Mouse (Mus musculus) heart, embryonic 14.5 days (tissue): ENCODE results near the gene Gbp8. TPM values are rescaled to one million over a fixed set of nuclear protein-coding genes. Genes with fewer than 3 reads are reported as not detected.
"Not testable (repeated sequence)": the region's sequence is repeated elsewhere in the genome, so short reads cannot be mapped to it uniquely, and the experiment has no call there.

Experiments
- ATAC-seq: fragments of 200-750 bp; cut with Nextera tagmentation; 2 replicates; pipeline ENCODE4 v1.8.0; 2017; ENCODE audit warnings: low read depth, moderate TSS enrichment; ENCODE audit not compliant: insufficient number of reproducible peaks, insufficient read depth, low FRiP score
- H3K27ac ChIP-seq, 2 experiments: fragments of 200-500 bp in 1 of 2; fragments of 300-500 bp in 1 of 2; sonication (generic) in 1 of 2; replicated peaks in 1 of 2; 2 replicates each; pipeline ENCODE4 v1.5.1; 2012 to 2014; ENCODE audit warnings: low read depth in 2 of 2, low read length in 2 of 2, control low read depth in 1 of 2, mild to moderate bottlenecking in 1 of 2, mixed read lengths in 1 of 2; ENCODE audit not compliant: control insufficient read depth in 1 of 2, insufficient read depth in 1 of 2
- H3K27me3 ChIP-seq: fragments of 300-500 bp; sonication (generic); 2 replicates; pipeline ENCODE4 v1.6.1; 2014; ENCODE audit warnings: mild to moderate bottlenecking, low read length, control low read depth; ENCODE audit not compliant: control insufficient read depth, insufficient read depth
- H3K36me3 ChIP-seq: fragments of 300-500 bp; sonication (generic); 2 replicates; pipeline ENCODE4 v1.6.1; 2014; ENCODE audit warnings: mild to moderate bottlenecking, control low read depth, low read length, mixed read lengths; ENCODE audit not compliant: control insufficient read depth, insufficient read depth
- H3K4me1 ChIP-seq, 2 experiments: fragments of 200-500 bp in 1 of 2; fragments of 300-500 bp in 1 of 2; sonication (generic) in 1 of 2; 2 replicates each; pipeline ENCODE4 v1.6.1; 2012 to 2014; ENCODE audit warnings: low read length in 2 of 2, control low read depth in 1 of 2, mixed read lengths in 1 of 2; ENCODE audit not compliant: control insufficient read depth in 2 of 2, insufficient read depth in 2 of 2
- H3K4me2 ChIP-seq: fragments of 300-500 bp; sonication (generic); 2 replicates; pipeline ENCODE4 v1.6.1; 2014; ENCODE audit warnings: mild to moderate bottlenecking, low read length
- H3K4me3 ChIP-seq, 2 experiments: fragments of 200-500 bp in 1 of 2; fragments of 300-500 bp in 1 of 2; sonication (generic) in 1 of 2; 2 replicates each; pipeline ENCODE4 v1.5.1; 2012 to 2014; ENCODE audit warnings: low read length in 2 of 2, mild to moderate bottlenecking in 2 of 2, control low read depth in 1 of 2, low read depth in 1 of 2, moderate library complexity in 1 of 2; ENCODE audit not compliant: control insufficient read depth in 1 of 2, insufficient read depth in 1 of 2
- H3K9ac ChIP-seq: fragments of 300-500 bp; sonication (generic); 2 replicates; pipeline ENCODE4 v1.6.1; 2014; ENCODE audit warnings: mild to moderate bottlenecking, low read length
- H3K9me3 ChIP-seq: fragments of 300-500 bp; sonication (generic); 2 replicates; pipeline ENCODE4 v1.6.1; 2016; ENCODE audit warnings: low read length, control low read depth; ENCODE audit not compliant: control insufficient read depth
- WGBS: fragments of 180-500 bp; shearing (Covaris S2); extraction: QIAGEN DNeasy Blood & Tissue Kit; methylation state at CpG from one replicate; pipeline ENCODE4 v1.1.7; 2014; 5-methylcytosine and 5-hydroxymethylcytosine counted together
- polyA plus RNA-seq: library from polyadenylated mRNA; unstranded; fragments of >200 nt; fragmentation: Nextera tagmentation; extraction: Ambion mirVana; gene quantifications from 2 replicates; pipeline ENCODE4 v1.2.1, GENCODE M21; 2014

Gene Gbp8
- polyA plus RNA-seq, 1 experiment from 2014 or later: 2.2 TPM

DNA sequence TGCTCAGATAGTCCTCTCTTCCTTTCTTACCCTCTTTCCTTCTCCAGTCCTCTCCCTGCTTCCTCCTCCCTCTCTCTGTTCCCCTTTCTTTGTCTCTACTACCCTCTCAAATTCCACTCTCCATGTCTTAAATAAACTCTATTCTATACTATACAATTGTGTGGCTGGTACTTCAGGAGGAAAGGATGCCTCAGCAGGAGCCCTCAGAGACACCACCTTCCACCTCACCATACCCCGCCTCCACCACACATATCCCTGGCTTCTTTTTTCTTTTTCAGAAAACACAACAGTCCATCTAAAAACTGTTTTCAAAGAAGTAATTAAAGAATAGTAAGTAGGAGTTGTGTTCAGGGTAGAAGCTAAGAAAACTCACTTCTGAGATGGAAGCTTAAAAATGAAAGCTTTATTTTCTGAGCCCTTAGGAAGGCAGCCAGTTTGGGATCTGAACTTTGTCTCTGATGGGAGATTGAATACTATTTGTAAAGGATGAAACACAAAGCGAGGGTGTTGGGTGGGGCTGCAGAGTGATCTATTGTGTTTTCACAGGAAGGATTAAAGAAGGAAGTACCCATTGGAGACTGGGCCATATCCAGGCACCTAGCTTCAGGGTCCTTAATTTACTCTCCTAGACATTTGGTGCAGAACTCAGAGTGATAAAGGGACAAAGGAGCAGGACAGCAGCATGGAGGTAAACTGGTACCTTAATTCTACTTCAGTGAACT is 910 bp upstream of the Gbp8 start:
- H3K4me1 ChIP-seq, ATAC-seq, H3K4me2 ChIP-seq, H3K4me3 ChIP-seq, H3K27ac ChIP-seq, H3K27me3 ChIP-seq, H3K9ac ChIP-seq, H3K36me3 ChIP-seq, H3K9me3 ChIP-seq: not testable (repeated sequence)
- WGBS: 78% methylated on average over 2 of the region's 2 CpGs

DNA sequence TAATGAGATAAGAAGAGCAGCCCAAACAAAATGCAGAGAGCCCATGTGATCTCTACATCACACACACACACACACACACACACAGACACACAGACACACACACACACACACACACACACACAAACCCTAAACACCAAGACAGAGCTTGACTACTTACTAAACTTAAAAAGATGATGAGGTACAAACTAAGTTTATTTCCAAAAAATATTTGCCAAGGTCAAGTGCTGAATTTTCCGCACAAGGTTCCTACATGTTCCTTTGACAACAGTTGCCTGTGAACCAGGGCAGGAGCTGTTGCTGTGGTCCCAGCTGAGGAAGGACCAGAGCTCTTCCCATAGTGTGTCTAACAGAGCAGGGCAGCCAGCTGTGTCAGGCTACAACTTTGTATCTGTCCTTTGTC is 434 bp downstream of the Gbp8 start:
- H3K27me3 ChIP-seq: no peaks in the 10 kb centered on the region
- ATAC-seq: no peak
- H3K4me2 ChIP-seq: peak overlapping the region; percentile 29; the same call in 1 of the 2 replicates
- H3K4me1 ChIP-seq: no peaks in the 10 kb centered on the region
- WGBS: 65% methylated on average over 1 of the region's 1 CpGs
- H3K9me3 ChIP-seq: no peaks in the 10 kb centered on the region
- H3K9ac ChIP-seq: no peak overlapping the region
- H3K27ac ChIP-seq: peak overlapping the region in 1 of 2 experiments; percentile 44; a peak in 1 of 4 replicates
- peak overlapping the region; percentile 4 to 16; a peak in 3 of 4 replicates for H3K4me3 ChIP-seq
- H3K36me3 ChIP-seq: no peaks in the 10 kb centered on the region

DNA sequence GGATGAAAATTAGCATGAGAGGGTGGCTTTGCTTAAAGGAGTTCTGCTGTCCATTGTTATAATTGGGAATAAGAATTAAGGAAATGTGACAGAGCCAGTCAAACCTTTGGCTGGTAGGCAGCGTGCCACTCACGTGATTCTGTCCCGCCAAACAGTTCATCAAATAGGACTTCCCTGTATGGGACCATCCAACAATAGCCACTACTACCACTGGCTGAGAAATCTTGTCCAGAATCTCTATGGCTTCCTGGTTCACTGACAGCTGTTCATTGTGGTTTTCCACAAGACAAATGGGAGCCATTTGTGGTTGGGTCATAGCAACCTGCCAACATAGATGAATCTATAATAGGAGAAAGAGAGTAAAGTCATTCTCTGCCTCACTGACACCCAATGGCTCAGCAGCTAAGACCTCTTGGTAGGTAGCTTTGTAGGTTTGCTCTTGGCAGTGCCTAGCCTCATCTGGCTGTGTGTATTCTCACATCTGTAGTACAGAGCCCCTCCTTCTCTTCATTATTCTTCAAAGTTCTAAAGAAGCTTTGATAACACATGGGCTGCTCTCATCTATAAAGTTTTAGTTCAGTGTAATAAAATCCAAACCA is 2.5 kb downstream of the Gbp8 start:
- ATAC-seq, H3K9me3 ChIP-seq, H3K36me3 ChIP-seq, H3K4me1 ChIP-seq, H3K9ac ChIP-seq, H3K27ac ChIP-seq, H3K27me3 ChIP-seq, H3K4me3 ChIP-seq, H3K4me2 ChIP-seq: not testable (repeated sequence)
- WGBS: 86% methylated on average over 3 of the region's 3 CpGs

DNA sequence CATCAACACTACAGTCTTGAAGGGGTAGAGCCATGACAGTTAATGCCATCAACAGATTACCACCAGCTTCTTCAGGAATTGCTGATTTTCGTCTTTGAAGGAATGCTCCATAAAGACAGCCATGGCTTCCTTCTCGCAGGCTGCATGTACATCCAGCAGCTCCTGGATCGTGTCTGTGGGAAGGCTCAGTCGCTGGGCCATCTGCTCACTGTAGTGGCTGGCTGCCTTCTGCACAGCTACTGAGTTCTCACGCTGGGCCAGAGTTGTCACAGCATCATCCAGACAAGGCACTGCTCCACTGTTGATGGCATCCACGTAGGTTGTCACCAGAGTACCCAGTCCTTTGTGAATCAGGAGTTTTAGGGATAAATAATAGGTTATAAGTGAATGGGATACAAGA is 17.6 kb downstream of the Gbp8 start:
- not testable (repeated sequence) for H3K9me3 ChIP-seq, H3K4me3 ChIP-seq, ATAC-seq, H3K4me1 ChIP-seq, H3K27ac ChIP-seq, H3K9ac ChIP-seq, H3K27me3 ChIP-seq, H3K4me2 ChIP-seq, H3K36me3 ChIP-seq
- WGBS: 71% methylated on average over 6 of the region's 6 CpGs

DNA sequence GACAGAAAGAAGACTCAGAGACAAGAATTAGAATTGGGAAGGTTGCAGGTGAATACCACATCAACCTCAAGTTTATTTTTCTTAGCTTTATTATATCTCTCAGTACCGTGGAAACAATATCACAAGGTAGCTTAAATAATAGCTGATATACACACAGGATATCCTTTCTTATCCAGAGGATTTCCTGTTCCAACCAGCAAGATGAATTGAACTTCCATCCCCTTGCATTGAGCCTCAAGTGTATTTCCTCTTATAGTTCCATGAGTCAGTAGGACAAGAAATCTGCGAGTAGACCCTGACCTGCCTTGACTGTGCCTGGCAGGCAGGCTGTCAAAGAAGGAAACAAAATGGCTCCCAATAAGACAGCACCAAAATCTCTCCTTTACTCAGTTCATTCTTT is 23.6 kb downstream of the Gbp8 start:
- ATAC-seq: no peak
- Histone ChIP-seq H3K27me3 (no peaks in the 10 kb centered on the region), H3K27ac (no peak overlapping the region), H3K9me3 (no peaks in the 10 kb centered on the region), H3K4me3 (no peak overlapping the region), H3K4me1 (peaks cover 0 to under 1% of the 10 kb centered on the region in 2 experiments; a peak in 1 of 4 replicates), H3K36me3 (no peaks in the 10 kb centered on the region), H3K9ac (no peak overlapping the region), H3K4me2 (no peak overlapping the region)
- 60% methylated on average over 2 of the region's 2 CpGs for WGBS

DNA sequence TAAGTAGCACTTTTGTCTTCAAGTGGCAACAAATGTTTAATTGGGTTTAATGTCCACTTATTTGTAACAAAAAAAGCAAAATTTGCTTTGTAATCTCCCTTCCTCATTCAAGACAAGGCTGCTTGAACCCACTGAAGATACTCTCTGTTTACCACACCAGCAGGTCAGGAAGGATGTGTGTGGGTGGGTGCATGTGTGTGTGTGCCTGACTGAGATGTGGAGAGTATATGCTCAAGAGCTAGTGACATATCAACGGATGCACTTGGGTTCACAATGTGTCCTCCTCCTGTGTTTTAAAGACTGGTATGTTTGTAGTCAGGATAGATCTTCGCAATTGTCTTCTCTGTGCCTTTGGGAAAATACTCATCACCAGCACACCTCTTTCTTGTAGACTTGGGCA is 24.6 kb downstream of the Gbp8 start:
- Histone ChIP-seq H3K4me1 (peaks cover 0 to 2% of the 10 kb centered on the region in 2 experiments; a peak in 1 of 4 replicates), H3K27ac (no peak overlapping the region), H3K4me3 (no peak overlapping the region), H3K9me3 (no peaks in the 10 kb centered on the region), H3K27me3 (no peaks in the 10 kb centered on the region), H3K4me2 (no peak overlapping the region), H3K36me3 (no peaks in the 10 kb centered on the region), H3K9ac (no peak overlapping the region)
- no peak for ATAC-seq
- 83% methylated on average over 2 of the region's 2 CpGs for WGBS

DNA sequence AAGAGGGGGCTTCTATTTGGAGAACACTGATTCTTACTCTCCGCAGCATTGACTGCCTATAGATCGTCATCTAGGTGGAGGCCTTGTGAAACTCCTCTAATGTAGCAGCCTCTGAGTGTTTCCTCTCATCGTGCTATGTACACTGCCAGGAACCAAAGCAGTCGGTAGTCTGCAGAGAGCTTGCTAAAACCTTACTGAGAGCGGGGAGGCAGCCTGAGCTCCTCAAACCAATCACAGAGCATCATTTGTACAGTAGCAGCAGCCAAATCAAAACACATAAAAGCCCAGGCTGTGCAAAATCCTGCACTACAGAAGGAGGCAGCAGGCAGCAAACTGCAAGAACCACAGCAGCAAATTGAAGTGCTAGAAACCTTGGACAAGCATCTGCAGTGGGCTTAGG is 25.7 kb downstream of the Gbp8 start:
- H3K27me3 ChIP-seq: no peaks in the 10 kb centered on the region
- H3K9ac ChIP-seq: no peak overlapping the region
- WGBS: 87% methylated on average over 5 of the region's 5 CpGs
- no peak overlapping the region for H3K4me3 ChIP-seq
- no peak overlapping the region for H3K27ac ChIP-seq
- ATAC-seq: no peak
- no peaks in the 10 kb centered on the region for H3K9me3 ChIP-seq
- H3K36me3 ChIP-seq: no peaks in the 10 kb centered on the region
- H3K4me1 ChIP-seq: peaks cover 0 to 2% of the 10 kb centered on the region in 2 experiments; a peak in 1 of 4 replicates
- H3K4me2 ChIP-seq: no peak overlapping the region
